Mouse (Mus musculus) E14TG2a.4 (cell line): ENCODE data around the gene Galnt10.

Experiments
- CTCF ChIP-seq: conservative IDR thresholded peaks from 2 replicates; pipeline ENCODE4 v1.5.1; 2014; ENCODE audit warnings: low read length
- NANOG ChIP-seq: IDR thresholded peaks from 2 replicates; pipeline ENCODE4 v1.6.1; 2014; ENCODE audit warnings: borderline replicate concordance, low read length, mixed read lengths
- POU5F1 ChIP-seq: IDR thresholded peaks from 2 replicates; pipeline ENCODE4 v1.6.1; 2014; ENCODE audit warnings: low read length, borderline replicate concordance

GRCm38 (mm10) chr11:57649269-57649668 lies 4.0 kb downstream of the Galnt10 start:
- TF ChIP-seq CTCF: no peak
- TF ChIP-seq POU5F1: no peak
- TF ChIP-seq NANOG: no peak
